Mouse (Mus musculus) Patski (cell line): ENCODE data around the gene Zfp609. TPM values are rescaled to one million over a fixed set of nuclear protein-coding genes. Genes with fewer than 3 reads are reported as not detected.
A peak's percentile ranks its signal among the peaks of the same experiment; 100 is the strongest.

Source experiments
- ATAC-seq: fragments of 100-300 bp; one replicate; pipeline ENCODE4 v1.8.0; 2021
- CTCF ChIA-PET: fragments of 350-600 bp; sonication (Branson Sonifier 250); formaldehyde crosslinking; loops from one replicate; lab custom pipeline; 2022; ENCODE audit warnings: inconsistent platforms; lab: Charles Lee
- POLR2A ChIA-PET: fragments of 350-600 bp; sonication (Branson Sonifier 250); formaldehyde crosslinking; loops from one replicate; lab custom pipeline; 2022; ENCODE audit warnings: antibody characterized with exemption, inconsistent platforms; lab: Charles Lee
- DNase-seq: peaks from one replicate; pipeline ENCODE4 v3.0.0-alpha.2; 2011; ENCODE audit warnings: low read depth, low spot score
- H3K27me3 ChIP-seq: fragments of 371-371 bp; one replicate; pipeline ENCODE4 v1.5.1; 2021
- CTCF ChIP-seq: fragments of 100-300 bp; IDR thresholded peaks from one replicate; pipeline ENCODE4 v1.5.1; 2021
- in situ Hi-C: fragments of 300-500 bp; cut with MboI; formaldehyde crosslinking; loops from 3 replicates; pipeline ENCODE4 v1.11.1; 2018; ENCODE audit warnings: low pct_unique_long_range_greater_than_20kb, mixed read lengths
- polyA plus RNA-seq: library from polyadenylated mRNA; unstranded; gene quantifications from one replicate; pipeline ENCODE4 v1.2.3, GENCODE M21; 2021

Gene Zfp609
- polyA plus RNA-seq, 1 experiment from 2014 or later = 25.7 TPM

GRCm38 (mm10) chr9:65776137-65776872 is 51.1 kb downstream of the Zfp609 start:
- ATAC-seq = no peak
- DNase-seq = no peak
- TF ChIP-seq CTCF = no peak
- no peaks in the 10 kb centered on the region for H3K27me3 ChIP-seq
- CTCF ChIA-PET = interaction anchor here (1.5 to 2.1 kb wide), 2 partner anchors 10 kb away, joined by 5 to 7 read pairs; no protein-coding TSS in a partner anchor
- in situ Hi-C loops = no loop called here
- POLR2A ChIA-PET = interaction anchor here (0.6 kb wide), 1 partner anchor 45 kb away, joined by 3 read pairs; no protein-coding TSS in a partner anchor

- ChIA-PET POLR2A (interaction anchor here (0.7 kb wide), 1 partner anchor 12 kb away, joined by 4 read pairs; no protein-coding TSS in a partner anchor), CTCF (no interaction called here)
- DNase-seq (no peak), ATAC-seq (no peak)
- no peaks in the 10 kb centered on the region for H3K27me3 ChIP-seq
- in situ Hi-C loops = no loop called here
- peak; percentile 30 for TF ChIP-seq CTCF
Measured at GRCm38 (mm10) chr9:65773783-65774182, 53.6 kb downstream of the Zfp609 start.

- ATAC-seq (no peak), DNase-seq (no peak)
- CTCF ChIA-PET = no interaction called here
- in situ Hi-C loops = no loop called here
- POLR2A ChIA-PET = no interaction called here
- no peaks in the 10 kb centered on the region for H3K27me3 ChIP-seq
- TF ChIP-seq CTCF = no peak
Measured at GRCm38 (mm10) chr9:65771011-65771664, 56.2 kb downstream of the Zfp609 start.

GRCm38 (mm10) chr9:65762728-65763127 is 64.6 kb downstream of the Zfp609 start:
- DNase-seq (no peak), ATAC-seq (no peak)
- in situ Hi-C loops = no loop called here
- ChIA-PET CTCF (interaction anchor here (1.0 to 1.4 kb wide), 2 partner anchors 11 to 18 kb away, joined by 3 read pairs; no protein-coding TSS in a partner anchor), POLR2A (interaction anchor here (0.5 kb wide), 1 partner anchor 88 kb away, joined by 3 read pairs; no protein-coding TSS in a partner anchor)
- TF ChIP-seq CTCF = no peak
- no peaks in the 10 kb centered on the region for H3K27me3 ChIP-seq

GRCm38 (mm10) chr9:65759992-65760391 is 67.4 kb downstream of the Zfp609 start:
- DNase-seq = no peak
- ATAC-seq = no peak
- ChIA-PET CTCF (no interaction called here), POLR2A (no interaction called here)
- TF ChIP-seq CTCF = no peak
- in situ Hi-C loops = no loop called here
- no peaks in the 10 kb centered on the region for H3K27me3 ChIP-seq

- no peak for DNase-seq
- in situ Hi-C loops = no loop called here
- H3K27me3 ChIP-seq = no peaks in the 10 kb centered on the region
- POLR2A ChIA-PET = no interaction called here
- no peak for ATAC-seq
- TF ChIP-seq CTCF = no peak
- CTCF ChIA-PET = no interaction called here
Measured at GRCm38 (mm10) chr9:65759256-65759655, 68.1 kb downstream of the Zfp609 start.

- no peak for ATAC-seq
- POLR2A ChIA-PET = no interaction called here
- no peak for DNase-seq
- CTCF ChIA-PET = no interaction called here
- no peak for TF ChIP-seq CTCF
- H3K27me3 ChIP-seq = no peaks in the 10 kb centered on the region
- in situ Hi-C loops = no loop called here
Measured at GRCm38 (mm10) chr9:65757826-65758225, 69.5 kb downstream of the Zfp609 start.

GRCm38 (mm10) chr9:65755673-65756375 is 71.5 kb downstream of the Zfp609 start:
- ChIA-PET CTCF (no interaction called here), POLR2A (no interaction called here)
- no peak for DNase-seq
- in situ Hi-C loops = no loop called here
- H3K27me3 ChIP-seq = no peaks in the 10 kb centered on the region
- ATAC-seq = no peak
- TF ChIP-seq CTCF = no peak

- CTCF ChIA-PET = interaction anchor here (1.1 kb wide), 1 partner anchor 35 kb away, joined by 3 read pairs; no protein-coding TSS in a partner anchor
- POLR2A ChIA-PET = no interaction called here
- H3K27me3 ChIP-seq = no peaks in the 10 kb centered on the region
- TF ChIP-seq CTCF = peak; percentile 40
- DNase-seq = no peak
- in situ Hi-C loops = no loop called here
- ATAC-seq = no peak
Measured at GRCm38 (mm10) chr9:65755164-65755563, 72.2 kb downstream of the Zfp609 start.

- in situ Hi-C loops = loop anchor here (5.0 kb wide), 2 partner anchors 75 to 100 kb away; partner anchors contain the start of gene Zfp609
- no peak for ATAC-seq
Measured at GRCm38 (mm10) chr9:65752632-65753031, 74.7 kb downstream of the Zfp609 start.

More at GRCm38 (mm10) chr9:65752632-65753031, 74.7 kb downstream of the Zfp609 start:
- peak; percentile 55 for TF ChIP-seq CTCF
- H3K27me3 ChIP-seq = no peaks in the 10 kb centered on the region
- POLR2A ChIA-PET = no interaction called here
- CTCF ChIA-PET = interaction anchor here (0.7 to 1.3 kb wide), 3 partner anchors 9 to 58 kb away, joined by 3 to 4 read pairs (median 3); no protein-coding TSS in a partner anchor
- no peak for DNase-seq
